Mouse (Mus musculus): ENCODE results near the gene Slc6a5. TPM values are rescaled to one million over a fixed set of nuclear protein-coding genes. Genes with fewer than 3 reads are reported as not detected.
A peak's percentile ranks its signal among the peaks of the same experiment; 100 is the strongest.

Gene Slc6a5
- total and polyA plus RNA-seq, 3 experiments, result 0.02 TPM; not detected in 2

GRCm38 (mm10) chr7:49915471-49915870 lies 5.5 kb downstream of the Slc6a5 start:
- Histone ChIP-seq H3K9ac (ENCODE audit: low read depth, low read length) (no peak overlapping the region), H3K4me1 (ENCODE audit: control insufficient read depth, insufficient read depth, low read length) (no peaks in the 10 kb centered on the region), H3K27me3 (ENCODE audit: control insufficient read depth, insufficient read depth, low read length) (peaks cover 14% of the 10 kb centered on the region), H3K79me2 (replicated peaks; ENCODE audit: control insufficient read depth, insufficient read depth, low read length) (no peaks in the 10 kb centered on the region), H3K4me3 (no peak overlapping the region), H3K36me3 (ENCODE audit: control insufficient read depth, insufficient read depth, low read length) (no peaks in the 10 kb centered on the region), H3K27ac (no peak overlapping the region)
- intact Hi-C loops (cut with DNase I), result no loop called here
- TF ChIP-seq CTCF (IDR thresholded peaks at IDR 0.05) (no peak), EP300 (IDR thresholded peaks at IDR 0.05; ENCODE audit: insufficient read depth, low read depth, low read length) (no peak), POLR2A (IDR thresholded peaks at IDR 0.05; ENCODE audit: insufficient read depth, low read depth, low read length) (no peak)
- DNase-seq, result no peak
- WGBS, result 7% methylated on average over 11 of the region's 11 CpGs

- intact Hi-C loops (cut with DNase I), result no loop called here
- Histone ChIP-seq H3K9ac (ENCODE audit: low read depth, low read length) (no peak overlapping the region), H3K79me2 (replicated peaks; ENCODE audit: control insufficient read depth, insufficient read depth, low read length) (no peaks in the 10 kb centered on the region), H3K4me1 (ENCODE audit: control insufficient read depth, insufficient read depth, low read length) (no peaks in the 10 kb centered on the region), H3K27ac (no peak overlapping the region), H3K36me3 (ENCODE audit: control insufficient read depth, insufficient read depth, low read length) (no peaks in the 10 kb centered on the region), H3K4me3 (no peak overlapping the region), H3K27me3 (ENCODE audit: control insufficient read depth, insufficient read depth, low read length) (peaks cover 6% of the 10 kb centered on the region; the same call in 1 of the 2 replicates)
- TF ChIP-seq POLR2A (IDR thresholded peaks at IDR 0.05; ENCODE audit: insufficient read depth, low read depth, low read length), result no peak
- no peak for TF ChIP-seq EP300 (IDR thresholded peaks at IDR 0.05; ENCODE audit: insufficient read depth, low read depth, low read length)
- no peak for TF ChIP-seq CTCF (IDR thresholded peaks at IDR 0.05)
- 78% methylated on average over 4 of the region's 4 CpGs for WGBS
- DNase-seq, result no peak
These were observed 9.5 kb downstream of the Slc6a5 start for GRCm38 (mm10) chr7:49919494-49919893.

- intact Hi-C loops (cut with DNase I), result loop anchor here (5.0 kb wide), 1 partner anchor 303 kb away; no protein-coding TSS in a partner anchor
- Histone ChIP-seq H3K27ac (no peak overlapping the region), H3K9ac (ENCODE audit: low read depth, low read length) (no peak overlapping the region), H3K4me3 (no peak overlapping the region), H3K27me3 (ENCODE audit: control insufficient read depth, insufficient read depth, low read length) (peaks cover 6% of the 10 kb centered on the region; the same call in 1 of the 2 replicates), H3K79me2 (replicated peaks; ENCODE audit: control insufficient read depth, insufficient read depth, low read length) (no peaks in the 10 kb centered on the region), H3K4me1 (ENCODE audit: control insufficient read depth, insufficient read depth, low read length) (no peaks in the 10 kb centered on the region), H3K36me3 (ENCODE audit: control insufficient read depth, insufficient read depth, low read length) (no peaks in the 10 kb centered on the region)
- no peak for DNase-seq
- WGBS, result 59% methylated on average over 4 of the region's 4 CpGs
- no peak for TF ChIP-seq EP300 (IDR thresholded peaks at IDR 0.05; ENCODE audit: insufficient read depth, low read depth, low read length)
- TF ChIP-seq POLR2A (IDR thresholded peaks at IDR 0.05; ENCODE audit: insufficient read depth, low read depth, low read length), result no peak
- no peak for TF ChIP-seq CTCF (IDR thresholded peaks at IDR 0.05)
These were observed 10.8 kb downstream of the Slc6a5 start for GRCm38 (mm10) chr7:49920751-49921150.

GRCm38 (mm10) chr7:49922928-49923327 lies 13.0 kb downstream of the Slc6a5 start:
- Histone ChIP-seq H3K9ac (ENCODE audit: low read depth, low read length) (no peak overlapping the region), H3K4me1 (ENCODE audit: control insufficient read depth, insufficient read depth, low read length) (no peaks in the 10 kb centered on the region), H3K27me3 (ENCODE audit: control insufficient read depth, insufficient read depth, low read length) (no peaks in the 10 kb centered on the region), H3K27ac (no peak overlapping the region), H3K4me3 (no peak overlapping the region), H3K36me3 (ENCODE audit: control insufficient read depth, insufficient read depth, low read length) (no peaks in the 10 kb centered on the region), H3K79me2 (replicated peaks; ENCODE audit: control insufficient read depth, insufficient read depth, low read length) (no peaks in the 10 kb centered on the region)
- WGBS, result 42% methylated on average over 4 of the region's 4 CpGs
- no peak for TF ChIP-seq EP300 (IDR thresholded peaks at IDR 0.05; ENCODE audit: insufficient read depth, low read depth, low read length)
- no peak for TF ChIP-seq POLR2A (IDR thresholded peaks at IDR 0.05; ENCODE audit: insufficient read depth, low read depth, low read length)
- no peak for TF ChIP-seq CTCF (IDR thresholded peaks at IDR 0.05)
- intact Hi-C loops (cut with DNase I), result loop anchor here (1.0 to 5.0 kb wide), 2 partner anchors 145 to 306 kb away; partner anchors contain the start of gene Prmt3
- peak in 1 of 2 experiments; percentile 8 for DNase-seq

- H3K27me3 ChIP-seq (ENCODE audit: control insufficient read depth, insufficient read depth, low read length), result no peaks in the 10 kb centered on the region
- no peak for TF ChIP-seq CTCF (IDR thresholded peaks at IDR 0.05)
- TF ChIP-seq EP300 (IDR thresholded peaks at IDR 0.05; ENCODE audit: insufficient read depth, low read depth, low read length), result 0 out of 2 replicates have a peak, but pooled peaks have one; percentile 57
- DNase-seq, result peak; percentile 75 to 81
- no peaks in the 10 kb centered on the region for H3K79me2 ChIP-seq (replicated peaks; ENCODE audit: control insufficient read depth, insufficient read depth, low read length)
- intact Hi-C loops (cut with DNase I), result loop anchor here (1.0 to 5.0 kb wide), 2 partner anchors 145 to 306 kb away; partner anchors contain the start of gene Prmt3
- H3K27ac ChIP-seq, result no peak overlapping the region
- no peak overlapping the region for H3K4me3 ChIP-seq
- no peak overlapping the region for H3K9ac ChIP-seq (ENCODE audit: low read depth, low read length)
- H3K4me1 ChIP-seq (ENCODE audit: control insufficient read depth, insufficient read depth, low read length), result no peaks in the 10 kb centered on the region
- 1% methylated on average over 13 of the region's 13 CpGs for WGBS
- no peaks in the 10 kb centered on the region for H3K36me3 ChIP-seq (ENCODE audit: control insufficient read depth, insufficient read depth, low read length)
These were observed 13.4 kb downstream of the Slc6a5 start for GRCm38 (mm10) chr7:49923376-49923775.

- TF ChIP-seq CTCF (IDR thresholded peaks at IDR 0.05), result no peak
- TF ChIP-seq POLR2A (IDR thresholded peaks at IDR 0.05; ENCODE audit: insufficient read depth, low read depth, low read length), result no peak
- no peak for TF ChIP-seq EP300 (IDR thresholded peaks at IDR 0.05; ENCODE audit: insufficient read depth, low read depth, low read length)
- Histone ChIP-seq H3K36me3 (ENCODE audit: control insufficient read depth, insufficient read depth, low read length) (no peaks in the 10 kb centered on the region), H3K27ac (no peak overlapping the region), H3K79me2 (replicated peaks; ENCODE audit: control insufficient read depth, insufficient read depth, low read length) (no peaks in the 10 kb centered on the region), H3K9ac (ENCODE audit: low read depth, low read length) (no peak overlapping the region), H3K27me3 (ENCODE audit: control insufficient read depth, insufficient read depth, low read length) (no peaks in the 10 kb centered on the region), H3K4me1 (ENCODE audit: control insufficient read depth, insufficient read depth, low read length) (no peaks in the 10 kb centered on the region), H3K4me3 (no peak overlapping the region)
- DNase-seq, result no peak
- 50% methylated on average over 3 of the region's 3 CpGs for WGBS
- intact Hi-C loops (cut with DNase I), result no loop called here
These were observed 18.6 kb downstream of the Slc6a5 start for GRCm38 (mm10) chr7:49928571-49928970.
